Mouse (Mus musculus) T-helper 1 cell (primary cell): ENCODE results near the gene Psmd3.
"Not testable (repeated sequence)": the region's sequence is repeated elsewhere in the genome, so short reads cannot be mapped to it uniquely, and the experiment has no call there.

ENCODE experiments used
- in situ Hi-C: fragments of 300-600 bp; cut with MboI, MseI; formaldehyde crosslinking; loops from one replicate; pipeline ENCODE4 v1.15.1; 2025; ENCODE audit warnings: high pct_unique_total_duplicates

The Psmd3 gene

DNA sequence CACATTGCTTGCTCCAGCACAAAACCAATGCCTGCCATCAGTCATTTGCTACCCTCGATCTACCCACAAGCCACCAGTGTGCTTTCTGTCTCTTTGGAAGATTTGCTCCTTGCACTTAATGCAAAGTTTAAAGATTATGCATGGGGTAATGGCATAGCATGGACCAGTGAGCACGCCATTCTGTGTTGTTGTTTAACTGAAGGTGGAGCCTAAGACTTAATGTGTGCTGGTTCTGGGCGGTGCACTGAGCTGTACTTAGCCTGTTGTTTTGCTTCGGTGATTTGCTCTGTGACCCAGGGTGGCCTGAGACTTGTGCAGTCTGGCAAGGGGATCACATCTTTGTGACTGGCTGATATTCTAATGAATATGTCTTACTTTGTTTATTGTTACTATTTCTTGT lies 4.6 kb downstream of the Psmd3 start:
- in situ Hi-C loops = no loop called here

DNA sequence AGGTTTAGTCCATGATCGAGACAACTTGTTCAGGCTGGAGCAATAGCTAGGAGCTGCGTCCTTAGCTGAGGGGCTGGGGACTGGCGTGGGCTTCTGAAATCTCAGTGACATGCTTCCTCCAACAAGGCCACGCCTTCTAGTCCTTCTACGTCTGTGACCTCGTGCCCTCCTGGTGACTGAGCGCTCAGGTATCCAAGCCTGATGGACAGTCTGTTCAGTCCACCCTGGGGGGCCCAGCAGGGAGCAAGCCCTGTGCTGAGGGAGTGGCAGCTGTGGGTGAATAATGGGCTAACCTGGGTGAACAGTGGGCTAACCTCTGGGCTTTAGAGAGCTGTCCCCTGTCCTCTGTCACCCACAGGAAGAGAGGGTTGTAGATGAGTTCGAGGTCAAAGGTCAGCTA lies 5.7 kb downstream of the Psmd3 start:
- in situ Hi-C loops = no loop called here

DNA sequence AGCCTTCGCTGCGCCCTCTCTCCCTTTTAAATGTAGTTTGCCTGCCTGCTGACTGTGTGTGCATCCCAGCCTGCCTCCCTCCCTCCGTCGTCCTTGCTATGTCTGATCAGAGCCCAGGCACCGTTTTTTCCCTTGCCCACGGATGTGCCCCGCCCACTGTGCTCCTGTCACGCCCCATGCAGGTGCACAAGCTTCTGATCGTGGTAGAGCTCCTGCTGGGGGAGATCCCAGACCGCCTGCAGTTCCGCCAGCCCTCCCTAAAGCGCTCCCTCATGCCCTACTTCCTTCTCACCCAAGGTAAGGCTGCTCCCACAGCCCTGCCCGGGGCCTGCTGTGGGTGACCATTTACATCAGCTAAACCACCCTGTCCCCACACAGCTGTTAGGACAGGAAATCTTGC lies 10.8 kb downstream of the Psmd3 start:
- in situ Hi-C loops = loop anchor here (5.0 kb wide), 1 partner anchor 66 kb away; the partner anchor contains the start of genes Gm12355 and Gsdma3

DNA sequence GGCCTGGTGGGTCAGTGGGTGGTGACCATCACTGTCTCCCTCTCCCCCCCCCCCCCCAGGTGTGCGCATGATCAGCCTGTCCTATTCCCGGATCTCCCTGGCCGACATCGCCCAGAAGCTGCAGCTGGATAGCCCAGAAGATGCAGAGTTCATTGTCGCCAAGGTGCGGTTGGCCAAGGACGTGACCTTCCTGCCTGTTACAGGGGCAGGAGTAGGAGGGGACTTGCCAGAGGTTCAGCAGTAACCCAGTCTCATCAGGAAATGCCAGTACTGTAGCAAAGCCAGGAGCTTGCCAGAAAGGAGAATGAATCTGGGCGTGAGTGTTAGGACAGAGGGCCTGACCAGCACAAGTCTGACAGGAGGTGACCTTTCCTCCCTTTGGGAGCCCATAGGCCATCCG lies 11.4 kb downstream of the Psmd3 start:
- in situ Hi-C loops = loop anchor here (5.0 kb wide), 1 partner anchor 66 kb away; the partner anchor contains the start of genes Gm12355 and Gsdma3

DNA sequence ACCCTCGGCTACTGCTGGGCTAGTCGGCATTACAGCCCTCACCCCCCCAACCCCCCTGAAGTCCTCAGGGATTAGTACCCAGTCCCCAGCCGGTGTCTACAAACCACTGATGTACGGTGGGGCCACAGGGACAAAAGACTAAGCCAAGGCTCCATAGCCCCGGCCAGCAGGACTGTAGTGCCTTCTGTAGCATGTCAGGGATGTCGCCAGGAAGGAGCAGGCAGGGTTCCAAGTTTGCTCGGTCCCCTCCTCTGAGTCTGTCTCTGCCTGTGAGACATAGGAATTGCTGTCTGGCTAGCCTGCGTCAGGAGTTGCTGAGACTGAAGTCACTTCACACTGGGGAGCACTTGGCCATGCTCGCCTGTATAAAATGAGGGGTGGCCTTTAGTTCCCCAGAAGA lies 11.9 kb downstream of the Psmd3 start:
- in situ Hi-C loops = loop anchor here (5.0 kb wide), 1 partner anchor 67 kb away; the partner anchor contains the start of genes Gm12355 and Gsdma3

DNA sequence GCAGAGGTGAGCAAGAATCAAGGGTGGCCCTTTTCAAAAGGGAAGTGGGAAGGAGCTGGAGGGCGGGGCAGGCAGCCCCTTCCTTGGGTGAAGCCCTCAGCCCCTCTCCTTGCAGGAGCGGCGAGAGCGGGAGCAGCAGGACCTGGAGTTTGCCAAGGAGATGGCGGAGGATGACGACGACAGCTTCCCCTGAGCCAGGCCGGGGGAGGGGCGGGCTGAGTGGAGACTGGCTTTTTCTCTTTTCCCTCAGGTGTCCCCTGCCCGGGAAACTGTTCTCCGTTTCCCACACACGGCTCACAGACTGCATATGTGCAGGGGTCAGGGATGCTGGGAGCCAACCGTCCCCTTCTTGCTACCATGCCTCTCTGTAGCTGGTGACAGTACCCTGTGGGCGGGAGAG lies 13.1 kb downstream of the Psmd3 start:
- in situ Hi-C loops = no loop called here

DNA sequence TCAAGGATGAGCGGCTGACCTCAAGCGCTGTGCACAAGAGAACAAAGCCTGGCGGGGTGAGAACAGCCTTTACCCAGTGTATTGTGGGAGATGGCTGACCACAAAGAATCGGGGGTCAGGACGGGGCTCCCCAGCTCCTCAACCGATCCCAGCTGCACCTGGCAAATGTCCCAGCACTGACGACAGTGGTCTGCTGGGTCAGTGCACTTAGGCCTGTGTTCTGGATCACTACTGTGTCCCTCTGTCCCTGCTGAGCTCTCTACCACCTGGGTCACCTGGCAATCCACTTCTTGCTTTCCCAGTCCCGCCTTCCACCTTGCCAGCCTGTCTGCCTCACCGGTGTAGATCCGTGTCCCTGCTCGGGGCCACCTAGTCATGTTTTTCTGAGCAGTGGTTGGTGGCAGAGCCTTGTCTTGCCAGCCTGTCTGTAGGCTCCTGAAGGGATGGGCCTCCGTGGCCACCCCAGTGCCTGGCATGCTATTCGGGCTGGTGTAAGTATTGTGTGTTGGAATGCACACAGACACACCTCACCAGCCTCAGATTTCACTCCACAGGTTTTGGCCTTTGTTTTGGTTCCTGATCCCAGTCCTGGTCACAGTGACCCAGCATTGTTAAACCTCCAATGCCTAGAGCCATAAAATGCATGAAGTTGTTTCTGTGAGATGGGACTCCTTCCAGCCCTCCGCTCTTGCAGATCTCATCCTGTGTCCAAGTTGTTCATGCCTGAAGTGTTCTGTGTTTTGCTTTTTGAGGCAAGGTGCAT lies 14.3 kb downstream of the Psmd3 start:
- in situ Hi-C loops = no loop called here

DNA sequence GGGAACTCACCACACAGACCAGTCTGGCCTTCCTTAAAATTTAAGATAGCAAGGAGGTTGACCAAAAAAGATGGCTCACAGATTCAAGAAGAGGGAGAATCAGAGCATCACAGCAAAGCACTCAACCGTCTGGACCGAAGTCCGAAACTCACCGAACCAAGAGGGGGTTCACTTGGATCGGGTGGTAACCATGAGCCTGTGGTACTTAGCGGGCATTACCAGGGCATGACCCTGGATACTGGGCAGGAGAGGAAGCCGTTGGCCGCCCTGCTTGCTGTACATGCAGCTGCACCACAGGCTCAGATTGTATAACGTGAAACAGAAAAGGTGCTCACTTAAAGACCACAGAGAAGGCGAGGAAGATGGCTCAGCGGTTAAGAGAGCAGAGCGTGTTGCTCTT lies 14.9 kb downstream of the Psmd3 start:
- in situ Hi-C loops = no loop called here

DNA sequence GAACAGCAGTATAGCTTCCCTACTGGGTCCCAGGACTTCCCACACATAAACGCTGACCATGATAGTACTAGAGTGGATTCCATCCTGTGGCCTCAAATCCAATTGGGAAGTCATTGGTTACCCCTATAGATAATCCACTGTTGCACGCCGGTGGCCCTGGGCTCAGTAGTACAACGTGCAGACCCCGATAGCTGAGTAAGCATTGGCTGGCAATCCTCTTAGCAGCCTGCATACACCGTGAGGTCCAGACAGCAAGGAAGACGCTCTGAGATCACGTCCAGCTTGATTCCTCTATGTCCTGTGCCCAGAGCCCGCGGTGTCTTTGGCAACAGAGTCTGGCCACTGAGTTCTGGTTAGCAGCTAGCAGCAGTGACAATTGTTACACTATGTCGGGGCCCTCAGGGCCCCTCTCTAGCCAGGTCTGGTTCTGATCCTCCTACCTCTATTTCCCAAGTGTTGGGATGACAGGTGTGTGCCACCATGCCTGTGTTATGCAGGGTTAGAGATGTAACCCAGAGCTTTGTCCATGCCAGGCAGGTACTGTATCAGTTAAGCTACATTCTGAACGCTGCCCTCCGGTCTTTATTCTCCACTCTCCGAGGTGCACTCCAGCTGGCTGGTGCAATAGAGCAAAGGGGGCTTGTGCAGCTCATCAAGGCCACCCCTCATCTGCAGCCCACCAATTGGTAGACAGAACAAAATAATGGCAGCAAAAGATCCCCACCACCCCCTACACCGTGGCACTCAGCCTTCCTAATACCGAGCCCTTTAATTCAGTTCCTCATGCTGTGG lies 16.7 kb downstream of the Psmd3 start:
- in situ Hi-C loops = no loop called here

DNA sequence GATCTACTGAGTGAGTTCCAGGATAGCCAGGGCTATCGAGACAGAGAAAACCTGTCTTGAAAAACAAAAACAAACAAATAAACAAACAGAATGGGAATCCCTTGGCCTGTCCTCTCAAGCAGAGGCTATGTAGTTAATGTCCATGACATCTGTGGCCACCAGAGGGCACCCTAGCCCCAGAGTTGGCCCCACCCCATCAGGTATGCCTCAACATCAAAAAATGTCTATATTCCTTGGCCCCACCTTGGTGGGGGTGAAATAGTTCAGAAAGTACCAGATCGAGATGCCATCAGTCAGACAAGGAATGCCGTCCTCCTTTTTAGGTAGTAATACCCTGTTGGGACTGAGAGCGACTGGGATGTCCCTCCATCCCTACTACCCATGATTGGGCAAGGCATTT lies 17.6 kb downstream of the Psmd3 start:
- in situ Hi-C loops = loop anchor here (5.0 kb wide), 1 partner anchor 77 kb away; the partner anchor contains the start of gene Nr1d1

DNA sequence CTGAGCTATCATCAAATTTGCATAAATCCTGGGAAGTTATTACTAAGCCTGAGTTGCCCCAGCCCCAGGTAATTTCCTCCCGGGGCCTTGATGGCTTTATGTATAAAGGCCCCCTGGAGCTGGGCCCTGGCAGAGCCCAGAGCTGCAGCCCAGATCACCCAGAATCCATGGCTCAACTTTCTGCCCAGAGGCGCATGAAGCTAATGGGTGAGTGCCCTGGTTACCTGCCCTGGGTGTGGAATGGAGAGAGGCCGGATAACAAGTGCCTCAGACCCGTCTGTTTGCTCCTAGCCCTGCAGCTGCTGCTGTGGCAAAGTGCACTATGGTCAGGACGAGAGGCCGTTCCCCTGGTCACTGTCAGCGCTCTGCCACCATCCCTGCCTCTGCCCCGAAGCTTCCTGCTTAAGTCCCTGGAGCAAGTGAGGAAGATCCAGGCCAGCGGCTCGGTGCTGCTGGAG lies 18.9 kb downstream of the Psmd3 start, which contains the start of gene Csf3:
TSS of gene Csf3 (plus strand) at position 51 of the 458 bp plus-strand sequence.
- in situ Hi-C loops = loop anchor here (5.0 kb wide), 1 partner anchor 76 kb away; the partner anchor contains the start of gene Nr1d1

DNA sequence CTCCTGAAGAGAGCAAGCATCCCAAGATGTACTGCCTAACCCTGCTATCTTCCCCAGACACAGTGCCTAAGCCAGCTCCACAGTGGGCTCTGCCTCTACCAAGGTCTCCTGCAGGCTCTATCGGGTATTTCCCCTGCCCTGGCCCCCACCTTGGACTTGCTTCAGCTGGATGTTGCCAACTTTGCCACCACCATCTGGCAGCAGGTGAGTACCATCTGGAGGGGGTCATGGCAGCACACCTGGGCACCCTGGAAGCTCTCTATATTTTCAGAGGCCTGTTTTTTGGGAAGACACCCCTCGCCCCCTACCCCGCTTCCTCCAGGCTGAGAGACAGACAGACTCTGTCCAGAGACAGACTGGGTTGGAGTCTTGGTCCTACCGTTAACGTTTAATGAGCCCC lies 20.0 kb downstream of the Psmd3 start:
- in situ Hi-C loops = loop anchor here (5.0 kb wide), 1 partner anchor 75 kb away; the partner anchor contains the start of gene Nr1d1

DNA sequence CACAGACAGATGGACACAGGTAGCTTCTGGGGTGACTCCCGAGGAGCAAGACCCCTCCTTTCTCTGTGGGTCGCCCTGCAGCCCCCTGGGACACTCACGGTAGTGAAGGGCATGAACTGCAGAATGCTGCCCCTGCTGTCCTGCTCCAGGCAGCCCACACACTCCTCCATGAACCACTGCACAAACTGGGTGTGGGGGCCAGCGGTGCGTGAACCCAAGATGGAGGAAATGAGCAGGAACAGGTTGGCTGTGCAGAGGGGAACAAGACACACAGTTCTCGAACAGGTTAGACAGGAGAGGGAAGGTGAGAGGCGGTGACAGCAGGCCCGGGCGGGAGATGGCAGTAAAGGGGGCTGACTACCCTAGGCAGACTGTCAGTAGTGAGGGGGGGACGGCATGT lies 22.7 kb downstream of the Psmd3 start:
- in situ Hi-C loops = no loop called here

DNA sequence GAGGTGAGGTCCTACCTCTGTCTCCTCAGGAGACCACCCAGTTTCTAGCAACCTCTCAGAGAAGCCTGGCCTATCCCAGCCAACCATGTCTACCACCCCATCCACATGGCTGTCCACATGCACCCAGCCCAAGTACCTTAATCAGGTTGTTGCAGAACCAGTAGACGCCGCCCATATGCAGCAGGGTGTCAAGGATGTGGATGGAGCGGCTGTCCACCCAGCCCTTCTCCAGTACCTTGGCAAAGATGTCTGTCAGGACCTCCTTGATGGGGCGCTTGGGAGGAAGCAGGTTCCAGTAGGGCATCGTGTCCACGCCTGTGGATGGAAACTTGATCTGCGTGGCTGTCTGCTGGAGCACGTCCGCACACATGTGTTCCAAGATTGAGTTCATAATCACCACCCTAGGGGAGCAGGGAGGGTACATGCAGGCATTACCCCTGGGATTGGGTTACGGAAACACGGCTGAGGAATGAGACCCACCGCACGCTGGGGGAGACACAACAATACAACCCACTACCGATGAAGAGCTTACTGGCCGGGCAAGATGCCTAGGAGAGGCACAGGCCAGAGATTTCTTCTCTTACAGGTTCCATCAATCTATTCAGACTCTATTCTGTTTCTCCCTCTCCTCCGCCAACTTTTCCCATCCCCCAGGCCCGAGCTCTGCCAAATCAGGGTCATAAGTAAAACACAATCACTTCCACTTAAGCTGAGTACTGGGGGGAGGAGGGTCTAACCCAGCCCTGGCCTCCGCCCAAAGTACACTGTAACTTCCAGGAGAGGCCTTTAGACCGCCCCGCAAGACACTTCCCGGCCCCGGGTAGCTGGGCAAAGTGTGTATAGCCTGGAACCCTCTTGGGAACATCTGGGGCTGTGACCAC lies 25.3 kb downstream of the Psmd3 start:
- in situ Hi-C loops = no loop called here

DNA sequence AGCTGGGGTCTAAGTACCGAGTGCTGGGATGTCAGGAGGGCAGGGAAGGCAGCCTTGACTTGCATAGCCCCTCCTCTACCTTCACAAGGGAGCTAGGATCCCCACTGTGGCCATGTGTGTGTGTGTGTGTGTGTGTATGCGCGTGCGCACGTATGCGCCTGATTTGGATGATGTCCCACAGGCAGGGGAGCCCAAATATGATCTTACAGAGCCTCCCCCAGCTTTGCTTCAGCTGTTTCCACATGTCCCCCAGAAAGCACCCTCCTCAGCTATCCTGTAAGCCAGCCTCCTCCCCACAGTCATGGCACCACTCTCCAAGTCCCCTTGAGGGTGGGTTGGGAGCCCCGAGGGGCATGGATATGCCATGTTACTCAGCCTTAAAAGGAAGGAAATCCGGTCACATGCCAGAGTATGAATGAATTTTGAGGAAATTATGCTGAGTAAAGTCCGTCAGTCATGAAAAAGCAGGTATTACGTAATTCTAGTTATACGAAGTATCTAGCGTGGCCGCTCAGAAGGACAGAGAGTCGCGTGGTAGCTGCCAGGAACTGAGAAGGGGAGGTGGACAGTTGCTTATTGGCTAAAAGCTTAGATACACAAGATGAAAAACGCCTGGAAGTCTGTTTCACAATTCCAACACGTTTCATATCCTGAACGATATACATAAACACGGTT lies 26.1 kb downstream of the Psmd3 start:
- in situ Hi-C loops = no loop called here

DNA sequence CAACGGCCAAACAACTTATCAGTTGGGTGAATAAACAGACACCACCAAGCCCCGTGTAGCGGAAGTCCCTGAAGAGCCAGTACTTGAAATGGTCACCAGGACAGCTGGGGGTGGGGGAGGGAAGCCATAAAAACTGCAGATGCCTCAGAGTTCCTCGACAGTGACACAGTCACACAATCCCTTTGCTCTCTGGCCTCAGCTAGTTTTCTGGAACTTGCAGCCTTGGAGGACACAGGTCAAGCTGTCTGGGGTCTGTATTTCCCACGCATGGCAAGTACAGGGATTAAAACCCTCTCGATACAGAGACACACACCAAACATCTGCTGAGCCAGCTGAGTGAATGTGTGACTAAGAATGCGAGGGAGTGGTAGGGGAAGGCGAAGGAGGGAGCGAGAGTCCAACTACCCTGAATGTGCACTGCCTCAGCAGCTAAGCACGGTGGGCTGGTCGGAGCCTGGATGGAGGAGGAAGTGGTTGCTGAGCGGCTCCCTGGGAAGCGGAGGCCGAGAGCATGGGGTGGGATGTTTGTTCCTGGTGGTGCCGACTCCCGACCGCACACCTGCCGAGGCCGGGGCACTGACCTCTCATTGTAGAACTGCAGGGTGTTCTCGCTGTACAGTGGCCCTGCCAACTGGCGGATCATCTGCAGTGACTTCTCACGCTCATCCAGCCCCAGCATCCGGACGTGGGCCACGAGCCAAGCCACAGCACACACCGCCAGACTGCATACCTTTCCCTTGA lies 26.8 kb downstream of the Psmd3 start:
- in situ Hi-C loops = no loop called here

DNA sequence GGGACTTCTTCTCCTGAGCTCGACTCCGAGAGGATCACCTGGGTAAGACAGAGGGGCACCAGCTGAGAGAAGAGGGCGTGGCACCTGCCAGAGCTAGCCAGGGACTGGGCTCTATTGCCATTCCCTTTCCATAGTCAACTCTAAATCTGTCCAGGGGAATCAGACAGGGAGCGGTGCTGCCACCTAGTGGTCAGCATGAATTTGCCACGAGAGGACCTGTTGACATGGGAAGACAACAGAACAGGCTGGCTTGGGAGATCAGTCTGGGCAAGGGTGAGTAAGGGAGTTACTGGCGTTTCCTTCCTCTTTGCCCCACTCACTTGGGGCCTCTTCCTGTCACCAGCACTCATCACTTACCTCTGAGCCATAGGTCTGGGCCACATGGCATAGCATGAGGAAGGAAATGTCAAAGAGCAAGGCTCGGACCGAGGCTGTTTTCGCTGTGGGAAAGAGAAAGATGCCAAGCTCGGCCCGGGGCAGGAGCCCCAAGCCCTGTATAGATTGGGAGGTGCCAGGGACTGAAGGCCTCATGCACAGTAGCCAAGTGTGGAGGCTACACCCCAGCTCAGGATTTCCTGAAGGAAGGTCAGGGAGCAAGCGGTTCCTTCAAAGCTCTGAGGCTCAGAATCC lies 28.2 kb downstream of the Psmd3 start:
- in situ Hi-C loops = no loop called here

DNA sequence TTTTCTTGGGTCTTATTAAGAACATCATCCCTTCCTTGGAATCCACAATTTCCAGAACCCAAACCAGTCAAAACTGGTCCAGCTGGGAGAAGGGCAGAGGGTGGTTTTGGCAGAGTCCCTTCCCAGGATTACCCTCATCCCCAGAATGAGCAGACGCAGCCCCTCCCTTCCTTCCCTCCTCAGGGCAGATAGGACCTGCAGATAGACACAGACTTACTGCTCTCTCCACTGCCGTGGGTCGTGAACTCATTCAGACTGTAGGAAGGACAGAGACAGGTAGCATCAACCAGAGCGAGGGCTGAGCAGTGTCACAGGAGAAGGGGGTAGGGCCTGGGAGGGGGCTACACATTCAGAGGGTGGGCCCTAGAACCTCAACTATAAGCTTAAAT lies 28.7 kb downstream of the Psmd3 start:
- in situ Hi-C loops = no loop called here

DNA sequence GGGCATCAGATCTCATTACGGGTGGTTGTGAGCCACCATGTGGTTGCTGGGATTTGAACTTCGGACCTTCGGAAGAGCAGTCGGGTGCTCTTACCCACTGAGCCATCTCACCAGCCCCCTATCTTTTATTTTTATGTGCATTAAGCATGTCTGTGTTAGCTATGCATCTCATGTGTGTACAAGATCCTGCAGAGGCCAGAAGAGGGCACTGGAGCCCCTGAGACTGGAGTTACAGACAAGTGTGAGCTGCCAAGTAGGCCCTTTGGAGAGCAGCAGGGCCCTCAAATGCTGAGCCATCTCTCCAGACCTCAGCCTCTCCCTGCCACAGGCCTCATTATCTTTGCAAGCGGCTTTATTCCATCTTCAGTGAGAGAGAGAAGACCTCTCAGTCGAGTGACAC lies 29.7 kb downstream of the Psmd3 start:
- in situ Hi-C loops = not testable (repeated sequence)

DNA sequence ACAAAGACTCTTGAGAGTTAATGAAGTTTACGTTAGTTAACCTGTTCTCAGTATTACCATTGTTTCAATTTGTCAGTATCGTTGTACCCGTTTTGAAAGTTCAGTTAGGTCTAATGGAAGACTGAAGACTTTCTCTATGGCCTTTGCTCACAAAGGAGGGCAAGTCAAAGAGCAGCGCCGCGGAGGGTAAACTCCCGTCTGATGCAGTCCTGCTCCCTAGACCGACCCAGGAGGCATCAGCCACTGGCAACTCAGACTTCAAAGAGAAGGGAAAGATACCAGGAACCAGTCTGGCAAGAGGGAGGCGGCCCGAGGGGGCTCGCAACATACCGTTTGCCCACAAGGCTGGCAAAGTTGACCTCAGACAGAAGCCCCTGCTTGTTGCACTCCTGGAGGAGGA lies 31.3 kb downstream of the Psmd3 start:
- in situ Hi-C loops = no loop called here
